Mouse (Mus musculus): ENCODE measurements around the gene Nfia. TPM values are rescaled to one million over a fixed set of nuclear protein-coding genes. Genes with fewer than 3 reads are reported as not detected.

Nfia gene
- polyA plus RNA-seq, 1 experiment, result not detected

DNA sequence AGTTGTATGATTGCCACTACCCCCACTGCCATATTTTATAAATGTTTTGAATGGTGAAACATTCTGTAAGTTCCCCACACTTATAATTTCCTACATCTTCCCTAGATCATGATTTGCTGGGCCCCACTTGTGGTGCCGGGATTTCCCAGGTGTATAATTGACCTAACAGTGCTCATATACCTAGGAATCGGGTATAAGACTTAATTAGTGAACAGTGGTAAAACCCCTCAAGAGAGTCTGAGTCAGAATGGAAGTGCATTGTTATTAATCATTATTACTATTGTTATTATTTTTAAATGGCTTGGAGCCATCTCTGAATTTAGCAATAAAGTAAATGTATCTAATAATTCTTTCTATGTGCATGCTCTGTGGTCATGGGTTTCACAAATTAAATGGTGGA, 147.2 kb downstream of the Nfia start:
- Histone ChIP-seq H3K4me3 (ENCODE audit: insufficient read depth, low read depth, low read length) (no peak overlapping the region), H3K27ac (ENCODE audit: insufficient read depth, low read depth, low read length) (no peak overlapping the region), H3K4me1 (ENCODE audit: control insufficient read depth, insufficient read depth, low read length) (peaks cover 4% of the 10 kb centered on the region; the same call in 1 of the 2 replicates)
- 91% methylated on average over 2 of the region's 2 CpGs for WGBS
- TF ChIP-seq POLR2A (IDR thresholded peaks at IDR 0.05; ENCODE audit: insufficient read depth, low read depth, low read length) (no peak), CTCF (IDR thresholded peaks at IDR 0.05; ENCODE audit: insufficient read depth, low read depth, low read length) (no peak)

DNA sequence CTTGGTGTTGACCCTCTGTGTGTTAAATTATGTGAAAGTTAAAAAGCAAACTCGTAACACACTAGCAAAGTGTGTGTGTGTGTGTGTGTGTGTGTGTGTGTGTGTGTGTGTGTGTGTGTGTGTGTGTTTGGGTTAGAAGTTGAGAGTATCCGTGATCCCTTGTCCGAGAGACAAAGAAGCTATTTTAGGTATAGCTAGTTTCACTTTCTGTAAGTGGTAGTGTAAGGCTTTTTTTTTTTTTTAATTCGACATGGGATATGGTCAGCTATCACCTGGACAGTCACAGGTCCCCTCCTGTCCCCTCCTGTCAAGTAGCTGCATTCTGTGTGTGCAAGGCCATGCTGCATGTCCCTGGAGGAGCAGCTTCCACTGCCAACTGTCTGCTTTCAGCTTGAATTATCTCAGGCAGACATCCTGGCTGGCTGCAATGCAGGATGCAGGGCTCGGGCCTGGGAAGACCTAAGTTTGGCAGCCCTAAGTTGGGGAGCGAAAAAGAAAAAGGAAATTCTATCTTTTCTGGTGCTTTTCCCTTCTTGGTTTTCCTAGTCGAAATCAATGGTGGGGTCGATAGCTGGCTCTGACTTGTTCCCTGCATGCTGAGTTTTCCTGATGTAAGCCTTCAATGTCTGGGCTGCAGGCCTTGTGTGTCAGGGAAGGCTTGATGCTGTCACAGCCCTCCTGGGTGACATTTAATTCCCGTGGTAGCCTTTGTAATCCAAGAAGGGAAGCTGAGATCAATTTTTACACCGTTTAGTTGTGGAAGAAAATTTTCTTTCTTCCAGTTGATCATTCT, 147.9 kb downstream of the Nfia start:
- WGBS, result 64% methylated on average over 10 of the region's 10 CpGs
- Histone ChIP-seq H3K4me1 (ENCODE audit: control insufficient read depth, insufficient read depth, low read length) (peaks cover 4% of the 10 kb centered on the region; the same call in 1 of the 2 replicates), H3K4me3 (ENCODE audit: insufficient read depth, low read depth, low read length) (no peak overlapping the region), H3K27ac (ENCODE audit: insufficient read depth, low read depth, low read length) (no peak overlapping the region)
- TF ChIP-seq POLR2A (IDR thresholded peaks at IDR 0.05; ENCODE audit: insufficient read depth, low read depth, low read length) (no peak), CTCF (IDR thresholded peaks at IDR 0.05; ENCODE audit: insufficient read depth, low read depth, low read length) (no peak)

DNA sequence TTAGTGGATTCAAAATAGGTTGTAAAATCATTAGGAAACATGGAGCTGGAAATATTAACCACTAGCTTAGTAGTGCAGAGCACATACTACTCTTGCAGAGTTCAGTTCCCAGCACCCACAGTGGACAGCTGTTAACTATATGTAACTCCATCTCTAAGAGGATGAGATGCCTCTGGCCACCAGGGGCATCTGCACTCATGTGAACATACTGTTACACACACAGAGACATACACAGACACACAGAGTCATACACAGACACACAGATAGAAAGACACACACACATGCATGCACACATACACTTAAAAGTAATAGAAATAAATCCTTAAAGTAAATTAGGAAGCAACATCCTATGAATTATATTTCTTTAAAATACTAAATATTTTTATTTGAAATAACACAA, 149.1 kb downstream of the Nfia start:
- no peak overlapping the region for H3K27ac ChIP-seq (ENCODE audit: insufficient read depth, low read depth, low read length)
- H3K4me3 ChIP-seq (ENCODE audit: insufficient read depth, low read depth, low read length), result no peak overlapping the region
- peaks cover 4% of the 10 kb centered on the region; the same call in 1 of the 2 replicates for H3K4me1 ChIP-seq (ENCODE audit: control insufficient read depth, insufficient read depth, low read length)
- TF ChIP-seq CTCF (IDR thresholded peaks at IDR 0.05; ENCODE audit: insufficient read depth, low read depth, low read length) (no peak), POLR2A (IDR thresholded peaks at IDR 0.05; ENCODE audit: insufficient read depth, low read depth, low read length) (no peak)

DNA sequence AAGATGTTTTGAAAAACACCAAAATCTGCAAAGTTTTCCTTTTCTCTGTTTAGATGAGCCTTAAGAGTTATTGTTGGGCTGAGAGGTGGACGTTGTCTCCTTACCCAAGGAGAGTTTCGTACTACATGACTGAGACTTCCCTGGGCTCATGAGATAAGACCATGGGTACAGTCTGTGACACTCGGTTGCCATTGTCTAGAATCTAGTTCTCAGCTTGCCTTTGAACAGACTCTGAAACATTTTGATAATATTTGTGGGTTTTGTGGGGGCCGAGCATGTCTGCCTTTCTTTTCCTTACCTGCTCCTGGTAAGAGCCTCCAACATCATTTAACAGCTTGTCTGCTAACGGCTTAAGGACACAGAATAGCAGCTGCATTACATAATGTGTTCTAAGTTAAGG, 150.7 kb downstream of the Nfia start:
- Histone ChIP-seq H3K27ac (ENCODE audit: insufficient read depth, low read depth, low read length) (no peak overlapping the region), H3K4me3 (ENCODE audit: insufficient read depth, low read depth, low read length) (no peak overlapping the region), H3K4me1 (ENCODE audit: control insufficient read depth, insufficient read depth, low read length) (peaks cover 4% of the 10 kb centered on the region; the same call in 1 of the 2 replicates)
- WGBS, result 80% methylated on average over 5 of the region's 5 CpGs
- TF ChIP-seq CTCF (IDR thresholded peaks at IDR 0.05; ENCODE audit: insufficient read depth, low read depth, low read length) (no peak), POLR2A (IDR thresholded peaks at IDR 0.05; ENCODE audit: insufficient read depth, low read depth, low read length) (no peak)

DNA sequence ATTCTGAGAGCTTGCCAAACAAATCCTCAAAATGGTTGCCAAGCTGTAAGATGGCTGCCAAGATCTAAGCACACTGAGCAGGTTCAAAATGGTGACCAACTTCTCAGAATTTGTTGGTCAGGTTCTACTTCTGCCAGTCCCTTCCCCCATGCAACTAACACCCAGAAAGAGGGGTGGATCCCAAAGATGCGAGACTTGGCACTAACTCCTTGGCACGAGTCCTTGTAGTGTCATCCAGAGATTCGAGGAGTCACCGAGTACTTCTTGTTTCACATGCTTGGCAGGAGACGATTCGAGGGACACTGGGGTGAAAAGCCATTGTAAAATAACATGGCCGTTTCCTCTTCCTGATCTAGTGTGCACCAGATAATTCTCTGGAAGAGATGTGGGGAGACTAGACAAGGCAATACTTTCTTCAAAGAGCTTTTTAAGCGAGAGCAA, 151.4 kb downstream of the Nfia start:
- 19% methylated on average over 8 of the region's 8 CpGs for WGBS
- Histone ChIP-seq H3K4me3 (ENCODE audit: insufficient read depth, low read depth, low read length) (no peak overlapping the region), H3K4me1 (ENCODE audit: control insufficient read depth, insufficient read depth, low read length) (peaks cover 4% of the 10 kb centered on the region; the same call in 1 of the 2 replicates), H3K27ac (ENCODE audit: insufficient read depth, low read depth, low read length) (no peak overlapping the region)
- TF ChIP-seq POLR2A (IDR thresholded peaks at IDR 0.05; ENCODE audit: insufficient read depth, low read depth, low read length) (no peak), CTCF (IDR thresholded peaks at IDR 0.05; ENCODE audit: insufficient read depth, low read depth, low read length) (no peak)

DNA sequence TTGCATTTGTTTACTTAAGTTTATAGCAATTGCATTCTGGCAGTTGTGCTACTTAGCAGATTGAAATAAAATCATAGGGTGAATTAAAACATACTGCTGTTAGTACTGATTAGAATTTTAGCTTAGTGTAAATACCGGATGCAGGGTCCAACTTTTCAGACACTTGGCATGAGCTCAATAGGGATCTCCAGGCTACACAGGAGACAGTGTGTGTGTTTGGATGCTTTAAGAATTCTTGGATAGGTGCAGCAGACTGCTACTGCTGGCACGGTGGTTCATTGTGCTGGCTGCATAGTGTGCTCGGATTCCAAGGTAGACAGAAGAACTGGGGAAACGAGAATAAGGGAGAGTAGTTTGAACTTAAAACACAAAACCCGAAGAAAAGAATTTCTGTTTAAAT, 151.9 kb downstream of the Nfia start:
- Histone ChIP-seq H3K27ac (ENCODE audit: insufficient read depth, low read depth, low read length) (no peak overlapping the region), H3K4me3 (ENCODE audit: insufficient read depth, low read depth, low read length) (no peak overlapping the region), H3K4me1 (ENCODE audit: control insufficient read depth, insufficient read depth, low read length) (peaks cover 4% of the 10 kb centered on the region; the same call in 1 of the 2 replicates)
- WGBS, result 31% methylated on average over 5 of the region's 5 CpGs
- TF ChIP-seq POLR2A (IDR thresholded peaks at IDR 0.05; ENCODE audit: insufficient read depth, low read depth, low read length) (no peak), CTCF (IDR thresholded peaks at IDR 0.05; ENCODE audit: insufficient read depth, low read depth, low read length) (no peak)

DNA sequence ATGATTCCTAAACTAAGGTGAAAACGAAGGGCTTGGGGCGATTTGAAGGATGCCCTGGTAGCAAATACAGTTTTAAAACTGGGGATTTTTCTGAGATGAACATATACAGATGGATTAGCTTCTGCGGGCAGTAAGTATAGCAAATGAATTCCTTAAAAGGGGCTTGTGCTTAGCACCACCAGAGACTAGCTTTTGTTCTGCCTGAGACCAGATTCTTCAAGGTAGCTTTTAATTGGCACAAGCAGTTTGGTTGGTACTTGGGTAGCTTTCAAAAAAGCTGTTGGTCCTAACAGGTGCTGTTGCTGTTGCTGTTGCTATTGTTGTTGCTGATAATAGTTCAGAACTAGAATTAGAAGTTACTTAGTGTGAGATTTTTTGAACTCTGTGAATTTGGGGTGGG, 152.3 kb downstream of the Nfia start:
- no peak for TF ChIP-seq POLR2A (IDR thresholded peaks at IDR 0.05; ENCODE audit: insufficient read depth, low read depth, low read length)
- TF ChIP-seq CTCF (IDR thresholded peaks at IDR 0.05; ENCODE audit: insufficient read depth, low read depth, low read length), result no peak
- 63% methylated on average over 3 of the region's 3 CpGs for WGBS
- no peak overlapping the region for H3K4me3 ChIP-seq (ENCODE audit: insufficient read depth, low read depth, low read length)
- no peak overlapping the region for H3K27ac ChIP-seq (ENCODE audit: insufficient read depth, low read depth, low read length)
- peaks cover 4% of the 10 kb centered on the region; the same call in 1 of the 2 replicates for H3K4me1 ChIP-seq (ENCODE audit: control insufficient read depth, insufficient read depth, low read length)

DNA sequence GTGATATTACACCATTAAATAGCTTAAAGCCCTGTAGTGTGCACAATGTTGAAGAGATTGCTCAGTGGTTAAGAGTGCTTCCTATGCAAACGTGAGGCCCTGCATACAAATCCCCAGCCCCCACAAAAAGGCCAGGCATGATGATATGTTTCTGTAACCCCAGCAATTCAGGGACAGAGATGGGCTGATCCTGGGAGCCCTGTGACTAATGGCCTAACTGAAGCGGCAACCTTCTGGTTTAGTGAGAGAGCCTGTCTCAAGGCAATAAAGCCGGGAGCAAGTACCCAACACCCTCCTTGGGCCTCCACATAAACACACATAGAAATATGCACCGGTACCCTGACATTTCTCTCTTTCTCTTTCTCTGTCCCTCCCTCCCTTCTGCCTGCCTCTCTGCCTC, 153.1 kb downstream of the Nfia start:
- Histone ChIP-seq H3K4me3 (ENCODE audit: insufficient read depth, low read depth, low read length) (no peak overlapping the region), H3K4me1 (ENCODE audit: control insufficient read depth, insufficient read depth, low read length) (peaks cover 2% of the 10 kb centered on the region; the same call in 1 of the 2 replicates), H3K27ac (ENCODE audit: insufficient read depth, low read depth, low read length) (no peak overlapping the region)
- TF ChIP-seq CTCF (IDR thresholded peaks at IDR 0.05; ENCODE audit: insufficient read depth, low read depth, low read length) (no peak), POLR2A (IDR thresholded peaks at IDR 0.05; ENCODE audit: insufficient read depth, low read depth, low read length) (no peak)
- 85% methylated on average over 4 of the region's 4 CpGs for WGBS

DNA sequence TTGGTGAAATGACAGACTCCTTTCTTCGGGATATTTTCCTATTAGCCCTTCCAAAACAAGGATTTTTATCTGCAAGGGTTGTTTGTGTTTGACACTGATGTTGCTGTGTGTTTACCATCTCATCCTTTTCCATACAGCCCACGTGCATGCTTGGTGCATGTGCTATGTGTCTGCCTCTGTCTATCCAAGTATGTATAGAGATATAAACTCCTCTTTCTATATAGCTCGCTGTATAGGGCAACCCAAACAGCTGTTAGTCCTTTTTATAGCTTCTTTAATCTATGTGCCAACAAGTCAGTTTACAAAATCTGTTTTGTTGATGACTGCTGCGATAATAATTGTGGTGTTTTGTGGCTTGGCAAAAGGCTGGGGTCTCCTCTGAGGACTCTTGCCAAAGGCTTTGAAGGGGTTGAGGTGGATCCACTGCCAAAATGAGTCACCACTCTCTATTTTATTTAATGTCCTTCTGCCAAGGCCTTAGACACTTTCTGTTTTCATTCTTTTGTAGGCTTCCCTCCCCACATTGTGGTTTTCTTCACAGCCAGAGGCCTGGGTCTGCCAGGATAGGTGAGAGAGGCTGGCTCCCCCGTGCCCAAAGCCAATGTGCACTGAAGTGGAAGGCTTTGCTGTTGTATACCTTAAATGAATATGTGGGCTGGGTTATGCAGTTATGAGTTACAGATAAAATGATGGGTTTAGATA, 154.2 kb downstream of the Nfia start:
- 47% methylated on average over 5 of the region's 5 CpGs for WGBS
- Histone ChIP-seq H3K4me1 (ENCODE audit: control insufficient read depth, insufficient read depth, low read length) (no peaks in the 10 kb centered on the region), H3K27ac (ENCODE audit: insufficient read depth, low read depth, low read length) (no peak overlapping the region), H3K4me3 (ENCODE audit: insufficient read depth, low read depth, low read length) (no peak overlapping the region)
- TF ChIP-seq POLR2A (IDR thresholded peaks at IDR 0.05; ENCODE audit: insufficient read depth, low read depth, low read length), result no peak
- no peak for TF ChIP-seq CTCF (IDR thresholded peaks at IDR 0.05; ENCODE audit: insufficient read depth, low read depth, low read length)
